Mouse (Mus musculus) forebrain, postnatal 0 days (tissue): ENCODE results near the gene Insig1. TPM values are rescaled to one million over a fixed set of nuclear protein-coding genes. Genes with fewer than 3 reads are reported as not detected.

Experiments
- ATAC-seq: fragments of 200-750 bp; cut with Nextera tagmentation; 2 replicates; pipeline ENCODE4 v1.8.0; 2017; ENCODE audit warnings: mild to moderate bottlenecking, moderate library complexity
- DNase-seq: peaks from one replicate; pipeline ENCODE4 v3.0.0-alpha.2; 2015
- H3K27ac ChIP-seq: fragments of 300-500 bp; sonication (generic); 2 replicates; pipeline ENCODE4 v1.5.1; 2014; ENCODE audit warnings: low read depth, mild to moderate bottlenecking, antibody characterized with exemption, low read length, moderate library complexity, mixed read lengths
- H3K27me3 ChIP-seq: fragments of 300-500 bp; sonication (generic); 2 replicates; pipeline ENCODE4 v1.6.1; 2014; ENCODE audit warnings: mild to moderate bottlenecking, low read length, mixed read lengths; ENCODE audit not compliant: insufficient read depth
- H3K36me3 ChIP-seq: fragments of 300-500 bp; sonication (generic); 2 replicates; pipeline ENCODE4 v1.6.1; 2014; ENCODE audit warnings: mild to moderate bottlenecking, moderate library complexity; ENCODE audit not compliant: insufficient read depth
- H3K4me1 ChIP-seq: fragments of 300-500 bp; sonication (generic); 2 replicates; pipeline ENCODE4 v1.6.1; 2014; ENCODE audit warnings: antibody characterized with exemption; ENCODE audit not compliant: insufficient read depth
- H3K4me2 ChIP-seq: fragments of 300-500 bp; sonication (generic); 2 replicates; pipeline ENCODE4 v1.6.1; 2014; ENCODE audit warnings: low read depth, mild to moderate bottlenecking, moderate library complexity
- H3K4me3 ChIP-seq: fragments of 300-500 bp; sonication (generic); 2 replicates; pipeline ENCODE4 v1.5.1; 2014; ENCODE audit warnings: low read depth, low read length, mixed read lengths
- H3K9ac ChIP-seq: fragments of 300-500 bp; sonication (generic); 2 replicates; pipeline ENCODE4 v1.6.1; 2014; ENCODE audit warnings: mild to moderate bottlenecking
- H3K9me3 ChIP-seq: fragments of 300-500 bp; sonication (generic); 2 replicates; pipeline ENCODE4 v1.6.1; 2016; ENCODE audit warnings: low read length
- CTCF ChIP-seq: sonication (generic); IDR thresholded peaks from 2 replicates; pipeline ENCODE4 v1.5.1; 2016; ENCODE audit warnings: antibody characterized with exemption, control low read depth, low read depth
- WGBS: fragments of 180-500 bp; shearing (Covaris S2); extraction: QIAGEN DNeasy Blood & Tissue Kit; methylation state at CpG from one replicate; pipeline ENCODE4 v1.1.7; 2014; 5-methylcytosine and 5-hydroxymethylcytosine counted together
- polyA plus RNA-seq: library from polyadenylated mRNA; unstranded; fragments of >200 nt; fragmentation: Nextera tagmentation; extraction: Ambion mirVana; gene quantifications from 2 replicates; pipeline ENCODE4 v1.2.1, GENCODE M21; 2015
- total RNA-seq: library from RNA; depleted of rRNA; stranded (reverse); fragments of >200 nt; gene quantifications from 2 replicates; pipeline ENCODE4 v1.2.3, GENCODE M21; 2014

The Insig1 gene
- total and polyA plus RNA-seq, 2 experiments from 2014 or later: 101 to 127 TPM

DNA sequence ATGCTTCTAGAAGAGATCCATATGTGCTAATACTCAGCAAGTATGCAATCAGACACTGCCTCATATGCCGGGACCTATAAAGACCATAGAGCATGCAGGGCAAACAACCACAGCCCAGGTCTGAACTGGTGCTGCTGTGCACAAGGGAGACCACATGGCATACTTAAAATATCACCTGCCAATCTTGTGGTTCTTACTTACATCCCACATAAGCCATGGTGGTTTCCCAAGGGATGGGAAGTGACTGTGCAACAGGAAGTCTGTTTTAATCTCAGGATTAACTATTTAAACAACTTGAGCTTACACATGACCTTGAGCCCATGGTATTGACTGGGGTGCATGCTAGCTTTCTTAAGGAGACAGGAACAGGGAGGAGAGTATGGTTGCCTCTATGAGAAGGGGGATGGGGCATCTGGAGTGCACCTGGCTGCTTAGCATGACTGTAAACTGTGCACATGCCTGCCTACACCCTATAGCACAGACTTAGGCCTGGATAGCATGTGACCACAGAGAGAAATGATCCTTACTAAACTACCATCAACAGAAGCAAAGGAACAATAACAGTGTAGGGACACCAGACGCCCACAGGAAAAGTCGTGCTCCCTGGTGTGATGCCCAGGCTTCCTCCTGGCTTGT, 7.1 kb upstream of the Insig1 start:
- no peak for TF ChIP-seq CTCF
- no peak overlapping the region for H3K9ac ChIP-seq
- no peak overlapping the region for H3K4me3 ChIP-seq
- ATAC-seq (no peak), DNase-seq (no peak)
- H3K4me2 ChIP-seq: no peak overlapping the region
- H3K36me3 ChIP-seq: no peaks in the 10 kb centered on the region
- 89% methylated on average over 3 of the region's 3 CpGs for whole genome bisulfite sequencing
- no peaks in the 10 kb centered on the region for H3K9me3 ChIP-seq
- H3K27me3 ChIP-seq: no peaks in the 10 kb centered on the region
- no peaks in the 10 kb centered on the region for H3K4me1 ChIP-seq
- H3K27ac ChIP-seq: no peak overlapping the region

DNA sequence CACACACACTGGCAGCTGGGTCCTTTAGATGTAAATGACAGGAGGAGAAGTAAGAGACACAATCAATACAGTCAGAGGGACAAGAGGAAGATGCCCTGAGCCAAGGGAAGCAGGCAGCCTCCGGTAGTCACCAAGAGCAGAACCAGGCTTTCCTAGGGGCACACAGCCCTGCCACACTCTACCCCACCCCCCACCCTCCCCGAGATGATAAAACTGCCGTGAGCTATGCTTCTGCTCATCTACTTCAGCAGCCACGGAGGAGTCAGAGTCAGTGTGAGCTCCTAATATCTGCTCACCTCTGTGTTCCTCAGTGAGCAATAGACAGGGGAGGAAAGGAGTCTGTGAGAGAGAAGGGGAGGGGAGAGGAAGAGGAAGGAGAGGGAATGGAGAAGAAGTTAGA, 5.9 kb upstream of the Insig1 start:
- Histone ChIP-seq H3K9ac (no peak overlapping the region), H3K4me1 (0 out of 2 replicates have a peak, but pooled peaks cover 6% of the 10 kb centered on the region), H3K4me2 (no peak overlapping the region), H3K27ac (no peak overlapping the region), H3K36me3 (no peaks in the 10 kb centered on the region), H3K27me3 (no peaks in the 10 kb centered on the region), H3K4me3 (no peak overlapping the region), H3K9me3 (no peaks in the 10 kb centered on the region)
- TF ChIP-seq CTCF: no peak
- no peak for DNase-seq
- no peak for ATAC-seq
- WGBS: 76% methylated on average over 4 of the region's 4 CpGs

DNA sequence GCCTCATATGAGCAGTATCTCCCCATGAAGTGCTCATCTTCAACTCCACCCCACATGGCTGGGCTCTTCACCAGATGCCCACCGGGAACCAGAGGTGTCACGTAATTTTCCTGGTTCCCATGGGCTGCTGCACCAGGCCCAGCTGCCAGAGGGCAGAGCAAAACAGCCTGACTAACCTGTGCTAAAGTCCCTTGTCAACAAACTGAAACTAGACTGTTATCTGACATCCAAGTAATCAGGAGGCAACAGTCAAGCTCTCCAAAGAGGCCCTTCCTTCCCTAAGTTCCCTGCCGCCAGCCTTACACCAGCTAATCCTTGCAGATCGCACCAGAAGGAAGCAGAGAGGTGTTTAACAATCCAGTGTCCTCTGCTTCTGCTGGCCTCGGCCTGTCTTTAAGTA, 4.9 kb upstream of the Insig1 start:
- Histone ChIP-seq H3K4me2 (no peak overlapping the region), H3K4me3 (no peak overlapping the region), H3K36me3 (no peaks in the 10 kb centered on the region), H3K27me3 (no peaks in the 10 kb centered on the region), H3K9me3 (no peaks in the 10 kb centered on the region), H3K4me1 (0 out of 2 replicates have a peak, but pooled peaks cover 6% of the 10 kb centered on the region), H3K27ac (no peak overlapping the region), H3K9ac (no peak overlapping the region)
- WGBS: 82% methylated on average over 5 of the region's 5 CpGs
- DNase-seq (no peak), ATAC-seq (no peak)
- no peak for TF ChIP-seq CTCF

DNA sequence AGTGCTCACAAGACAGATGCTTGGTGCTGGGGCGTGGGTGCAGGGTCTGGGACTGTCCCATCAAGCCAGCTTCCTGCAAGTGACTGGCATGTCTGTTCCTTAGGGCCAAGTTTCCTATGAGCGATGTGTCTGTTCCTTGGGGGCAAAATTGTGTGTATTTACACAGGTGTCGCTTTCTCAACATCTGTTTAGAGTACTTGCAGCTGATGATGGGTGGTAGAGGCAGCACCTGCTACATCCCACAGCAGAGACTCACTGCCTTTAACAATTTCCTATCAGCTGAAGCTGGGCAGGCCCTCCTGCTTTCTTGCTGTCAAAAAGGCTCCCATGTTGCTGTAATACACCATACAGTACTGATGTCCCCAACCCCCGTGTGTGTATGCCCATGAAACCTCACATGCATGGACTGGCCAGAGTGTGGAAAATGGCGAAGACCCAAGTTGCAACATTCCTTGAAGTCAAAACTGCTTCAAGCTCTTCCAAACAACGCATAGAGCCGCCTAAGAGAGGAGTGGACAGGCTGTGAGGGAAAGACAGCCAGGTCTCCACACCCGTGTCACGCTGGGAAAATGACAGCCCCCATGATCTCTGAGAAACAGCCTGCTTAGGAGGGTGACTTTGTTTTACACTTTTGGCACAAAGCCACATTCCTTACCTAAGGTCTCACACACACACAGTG, 875 bp upstream of the Insig1 start:
- peak overlapping the region; percentile 88 for H3K9ac ChIP-seq
- ATAC-seq (no peak; the same call in 1 of the 2 replicates), DNase-seq (no peak)
- H3K4me2 ChIP-seq: peak overlapping the region; percentile 74
- no peaks in the 10 kb centered on the region for H3K27me3 ChIP-seq
- no peaks in the 10 kb centered on the region for H3K9me3 ChIP-seq
- H3K4me3 ChIP-seq: peak overlapping the region; percentile 83
- peaks cover 20% of the 10 kb centered on the region for H3K4me1 ChIP-seq
- peak overlapping the region; percentile 88 for H3K27ac ChIP-seq
- peaks cover 20% of the 10 kb centered on the region for H3K36me3 ChIP-seq
- WGBS: 21% methylated on average over 9 of the region's 9 CpGs
- TF ChIP-seq CTCF: no peak

DNA sequence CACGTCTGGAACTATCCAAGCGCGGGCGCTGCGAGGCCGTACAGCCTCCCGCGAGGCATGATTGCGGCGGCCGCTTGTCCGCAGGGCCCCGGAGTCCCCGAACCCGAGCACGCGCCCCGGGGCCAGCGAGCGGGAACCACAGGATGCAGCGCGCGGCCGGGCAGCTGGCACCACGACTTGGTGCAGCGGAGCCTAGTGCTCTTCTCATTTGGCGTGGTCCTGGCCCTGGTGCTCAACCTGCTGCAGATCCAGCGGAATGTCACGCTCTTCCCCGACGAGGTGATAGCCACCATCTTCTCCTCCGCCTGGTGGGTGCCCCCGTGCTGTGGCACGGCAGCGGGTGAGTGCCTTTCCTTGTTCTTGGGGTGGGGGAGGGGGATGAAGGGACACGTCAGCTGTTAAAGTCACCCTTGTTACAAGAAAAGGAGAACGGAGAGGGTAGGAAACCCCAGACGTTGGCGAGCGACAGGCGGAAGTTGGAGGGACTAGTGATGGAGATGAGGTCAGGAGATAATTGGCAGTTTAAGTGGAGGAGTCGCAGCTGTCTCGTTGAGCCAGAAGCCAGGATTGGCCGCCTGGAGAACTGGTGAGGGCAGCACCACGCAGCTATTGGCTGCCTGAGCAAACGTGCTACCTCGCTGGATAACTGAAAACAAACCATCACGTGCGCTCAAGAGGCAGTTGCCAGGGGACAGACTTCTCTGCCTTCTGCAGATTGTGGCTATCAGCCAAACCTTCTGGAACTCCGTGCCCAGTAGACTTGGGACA, 477 bp downstream of the Insig1 start:
- TF ChIP-seq CTCF: peak; percentile 15; the same call in 1 of the 2 replicates
- no peaks in the 10 kb centered on the region for H3K9me3 ChIP-seq
- peak; percentile 84 for ATAC-seq

DNA sequence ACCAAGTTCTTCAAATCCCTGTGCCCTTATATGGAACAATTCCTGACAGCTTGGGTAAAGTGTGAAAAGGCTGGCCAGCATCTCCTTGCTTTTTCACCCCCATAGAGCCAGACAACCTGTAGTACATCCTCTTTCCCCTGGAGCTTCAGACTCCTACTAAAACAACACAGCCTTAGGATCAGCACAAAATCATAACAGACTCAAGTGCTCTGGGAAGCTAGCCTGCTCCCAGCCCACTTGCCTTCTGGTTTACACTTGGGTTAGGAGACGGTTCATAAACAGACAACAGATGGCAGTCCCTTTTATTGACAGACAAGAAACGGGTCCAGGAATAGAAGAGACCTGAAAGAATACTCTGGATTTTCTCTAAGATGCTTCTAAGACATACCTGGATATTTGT, 8.3 kb downstream of the Insig1 start:
- Histone ChIP-seq H3K27ac (no peak overlapping the region), H3K27me3 (no peaks in the 10 kb centered on the region), H3K4me1 (no peaks in the 10 kb centered on the region), H3K9me3 (no peaks in the 10 kb centered on the region), H3K4me2 (no peak overlapping the region), H3K4me3 (no peak overlapping the region), H3K36me3 (peaks cover 24% of the 10 kb centered on the region), H3K9ac (no peak overlapping the region)
- WGBS: 45% methylated on average over 2 of the region's 2 CpGs
- no peak for DNase-seq
- TF ChIP-seq CTCF: no peak
- no peak for ATAC-seq

More for the DNA sequence above, 477 bp downstream of the Insig1 start:
- H3K9ac ChIP-seq: peak overlapping the region; percentile 88
- peak overlapping the region; percentile 83 for H3K4me3 ChIP-seq
- H3K4me1 ChIP-seq: peaks cover 20% of the 10 kb centered on the region
- H3K27ac ChIP-seq: peak overlapping the region; percentile 93
- peak overlapping the region; percentile 74 for H3K4me2 ChIP-seq
- 1% methylated on average over 50 of the region's 50 CpGs for WGBS
- peaks cover 31% of the 10 kb centered on the region for H3K36me3 ChIP-seq
- peak; percentile 94 for DNase-seq
- no peaks in the 10 kb centered on the region for H3K27me3 ChIP-seq

DNA sequence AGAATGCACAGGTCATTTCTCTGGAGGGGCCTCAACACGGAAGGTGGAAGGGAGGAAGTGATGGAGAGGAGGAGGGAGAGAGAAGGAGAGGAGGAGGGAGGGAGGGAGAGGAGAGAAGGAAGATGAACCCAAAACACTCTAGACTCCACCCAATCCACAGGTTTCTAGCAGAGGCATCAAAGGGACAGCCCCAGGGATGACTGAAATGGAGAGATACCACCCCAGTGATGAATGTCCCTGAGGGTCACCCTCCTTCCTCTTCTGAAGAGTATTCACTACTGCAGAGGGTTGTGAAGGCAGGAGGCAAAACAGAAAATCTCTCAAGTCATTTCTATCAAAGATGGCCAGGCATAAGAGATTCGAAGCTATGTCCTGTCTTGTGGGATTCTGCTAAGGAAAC, 10.0 kb downstream of the Insig1 start:
- H3K27me3 ChIP-seq: no peaks in the 10 kb centered on the region
- 81% methylated on average over 2 of the region's 2 CpGs for WGBS
- H3K4me3 ChIP-seq: no peak overlapping the region
- ATAC-seq (no peak), DNase-seq (no peak)
- no peak overlapping the region for H3K27ac ChIP-seq
- TF ChIP-seq CTCF: no peak
- peaks cover 10% of the 10 kb centered on the region for H3K36me3 ChIP-seq
- H3K9ac ChIP-seq: no peak overlapping the region
- no peaks in the 10 kb centered on the region for H3K4me1 ChIP-seq
- no peak overlapping the region for H3K4me2 ChIP-seq
- no peaks in the 10 kb centered on the region for H3K9me3 ChIP-seq
